Mouse (Mus musculus) forebrain, postnatal 0 days (tissue): ENCODE measurements around the gene Sorcs2. TPM values are rescaled to one million over a fixed set of nuclear protein-coding genes. Genes with fewer than 3 reads are reported as not detected.

Experiments used
- ATAC-seq: fragments of 200-750 bp; cut with Nextera tagmentation; 2 replicates; pipeline ENCODE4 v1.8.0; 2017; ENCODE audit warnings: mild to moderate bottlenecking, moderate library complexity
- DNase-seq: peaks from one replicate; pipeline ENCODE4 v3.0.0-alpha.2; 2015
- H3K27ac ChIP-seq: fragments of 300-500 bp; sonication (generic); 2 replicates; pipeline ENCODE4 v1.5.1; 2014; ENCODE audit warnings: low read depth, mild to moderate bottlenecking, antibody characterized with exemption, low read length, moderate library complexity, mixed read lengths
- H3K27me3 ChIP-seq: fragments of 300-500 bp; sonication (generic); 2 replicates; pipeline ENCODE4 v1.6.1; 2014; ENCODE audit warnings: mild to moderate bottlenecking, low read length, mixed read lengths; ENCODE audit not compliant: insufficient read depth
- H3K36me3 ChIP-seq: fragments of 300-500 bp; sonication (generic); 2 replicates; pipeline ENCODE4 v1.6.1; 2014; ENCODE audit warnings: mild to moderate bottlenecking, moderate library complexity; ENCODE audit not compliant: insufficient read depth
- H3K4me1 ChIP-seq: fragments of 300-500 bp; sonication (generic); 2 replicates; pipeline ENCODE4 v1.6.1; 2014; ENCODE audit warnings: antibody characterized with exemption; ENCODE audit not compliant: insufficient read depth
- H3K4me2 ChIP-seq: fragments of 300-500 bp; sonication (generic); 2 replicates; pipeline ENCODE4 v1.6.1; 2014; ENCODE audit warnings: low read depth, mild to moderate bottlenecking, moderate library complexity
- H3K4me3 ChIP-seq: fragments of 300-500 bp; sonication (generic); 2 replicates; pipeline ENCODE4 v1.5.1; 2014; ENCODE audit warnings: low read depth, low read length, mixed read lengths
- H3K9ac ChIP-seq: fragments of 300-500 bp; sonication (generic); 2 replicates; pipeline ENCODE4 v1.6.1; 2014; ENCODE audit warnings: mild to moderate bottlenecking
- H3K9me3 ChIP-seq: fragments of 300-500 bp; sonication (generic); 2 replicates; pipeline ENCODE4 v1.6.1; 2016; ENCODE audit warnings: low read length
- CTCF ChIP-seq: sonication (generic); IDR thresholded peaks from 2 replicates; pipeline ENCODE4 v1.5.1; 2016; ENCODE audit warnings: antibody characterized with exemption, control low read depth, low read depth
- WGBS: fragments of 180-500 bp; shearing (Covaris S2); extraction: QIAGEN DNeasy Blood & Tissue Kit; methylation state at CpG from one replicate; pipeline ENCODE4 v1.1.7; 2014; 5-methylcytosine and 5-hydroxymethylcytosine counted together
- polyA plus RNA-seq: library from polyadenylated mRNA; unstranded; fragments of >200 nt; fragmentation: Nextera tagmentation; extraction: Ambion mirVana; gene quantifications from 2 replicates; pipeline ENCODE4 v1.2.1, GENCODE M21; 2015
- total RNA-seq: library from RNA; depleted of rRNA; stranded (reverse); fragments of >200 nt; gene quantifications from 2 replicates; pipeline ENCODE4 v1.2.3, GENCODE M21; 2014

Sorcs2 gene
- total and polyA plus RNA-seq, 2 experiments from 2014 or later: 10.0 to 29.8 TPM

DNA sequence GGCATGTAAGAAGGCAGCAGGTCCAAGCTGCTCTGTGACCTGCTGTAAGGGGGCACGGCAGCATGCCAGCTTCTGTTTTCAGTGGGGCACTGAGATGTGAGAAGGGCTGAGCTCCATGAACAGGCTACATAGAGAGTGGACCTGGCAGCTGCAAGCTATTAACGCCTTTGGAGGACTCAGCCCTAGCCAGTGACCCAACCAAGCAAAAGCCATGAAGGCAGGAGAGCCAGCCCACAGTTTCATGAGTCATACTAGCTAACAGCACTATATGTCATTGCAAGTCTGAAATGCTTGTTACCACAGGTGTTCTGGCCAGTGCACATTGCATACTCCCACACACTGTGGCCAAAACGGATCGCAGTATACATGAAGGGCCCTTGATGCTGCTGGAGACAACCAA lies 41.3 kb downstream of the Sorcs2 start:
- no peak overlapping the region for H3K4me2 ChIP-seq
- ATAC-seq (no peak), DNase-seq (no peak)
- H3K36me3 ChIP-seq: no peaks in the 10 kb centered on the region
- H3K9me3 ChIP-seq: no peaks in the 10 kb centered on the region
- no peaks in the 10 kb centered on the region for H3K4me1 ChIP-seq
- WGBS: 92% methylated on average over 4 of the region's 4 CpGs
- H3K27ac ChIP-seq: no peak overlapping the region
- TF ChIP-seq CTCF: no peak
- no peak overlapping the region for H3K4me3 ChIP-seq
- no peaks in the 10 kb centered on the region for H3K27me3 ChIP-seq
- no peak overlapping the region for H3K9ac ChIP-seq

DNA sequence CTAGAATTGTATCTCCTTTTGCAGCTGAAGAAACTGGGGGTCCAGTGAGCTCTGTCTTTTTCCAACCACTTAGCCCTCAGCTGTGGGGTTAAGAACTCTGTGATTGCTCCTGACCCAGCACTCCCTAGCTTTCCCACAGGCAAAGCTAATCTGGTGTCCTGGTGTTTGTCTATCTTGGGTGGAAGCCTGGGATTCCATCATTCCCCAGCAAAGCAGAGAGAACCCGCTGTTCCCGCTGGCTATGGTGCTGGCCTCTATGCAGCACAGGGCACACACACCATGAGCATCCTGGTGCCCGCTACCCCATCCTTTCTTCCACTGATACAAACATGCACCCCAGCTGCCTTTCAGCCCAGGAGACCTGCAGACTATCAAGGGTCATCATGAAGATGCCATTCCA lies 42.3 kb downstream of the Sorcs2 start:
- no peak for DNase-seq
- Histone ChIP-seq H3K36me3 (no peaks in the 10 kb centered on the region), H3K4me3 (no peak overlapping the region), H3K4me2 (no peak overlapping the region), H3K27me3 (no peaks in the 10 kb centered on the region), H3K27ac (no peak overlapping the region), H3K9me3 (no peaks in the 10 kb centered on the region), H3K4me1 (no peaks in the 10 kb centered on the region), H3K9ac (no peak overlapping the region)
- no peak for ATAC-seq
- WGBS: 91% methylated on average over 3 of the region's 3 CpGs
- no peak for TF ChIP-seq CTCF

DNA sequence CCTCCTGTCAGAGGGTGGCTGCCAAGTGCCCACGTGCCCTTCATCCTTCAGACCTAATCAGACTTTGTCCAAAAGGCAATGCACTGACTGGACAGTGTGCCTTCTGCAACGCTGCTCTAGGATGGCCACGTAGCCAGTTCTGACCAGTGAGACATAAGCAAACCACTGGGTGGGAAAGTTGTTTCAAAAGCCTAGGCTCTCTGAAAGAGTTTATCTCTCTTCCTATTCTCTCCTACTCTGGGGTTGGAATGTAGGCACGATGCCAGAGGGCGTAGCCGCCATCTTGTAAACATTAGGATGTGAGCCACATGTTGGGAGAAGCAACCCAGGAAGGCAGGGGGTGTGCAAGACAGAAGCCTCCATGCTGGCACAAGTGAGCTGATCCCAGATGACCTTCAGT lies 44.3 kb downstream of the Sorcs2 start:
- ATAC-seq (no peak), DNase-seq (no peak)
- no peaks in the 10 kb centered on the region for H3K36me3 ChIP-seq
- no peak for TF ChIP-seq CTCF
- 0 out of 2 replicates have a peak, but pooled peaks cover under 1% of the 10 kb centered on the region for H3K4me1 ChIP-seq
- no peaks in the 10 kb centered on the region for H3K9me3 ChIP-seq
- WGBS: 91% methylated on average over 6 of the region's 6 CpGs
- no peak overlapping the region for H3K4me2 ChIP-seq
- no peak overlapping the region for H3K4me3 ChIP-seq
- H3K27me3 ChIP-seq: no peaks in the 10 kb centered on the region
- H3K27ac ChIP-seq: no peak overlapping the region
- no peak overlapping the region for H3K9ac ChIP-seq

DNA sequence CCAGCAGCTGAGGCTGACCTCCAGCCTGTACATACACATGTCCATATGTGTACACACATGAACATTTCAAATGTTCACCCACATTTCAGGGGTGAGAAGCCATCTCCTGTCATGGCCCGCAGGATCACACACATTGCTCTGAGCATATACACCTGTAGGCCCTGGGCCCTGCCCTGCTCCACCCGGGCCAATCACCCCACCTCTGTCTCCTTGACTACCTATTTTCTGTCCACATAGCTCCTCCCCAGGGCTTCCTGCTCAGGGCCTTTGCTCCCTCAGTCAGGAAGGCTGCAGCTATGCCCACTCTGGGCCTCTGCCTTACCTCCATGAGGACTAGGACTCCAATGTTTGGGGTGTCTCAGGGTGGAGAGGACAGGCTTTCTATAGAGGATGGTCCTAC lies 44.7 kb downstream of the Sorcs2 start:
- 100% methylated on average over 2 of the region's 2 CpGs for WGBS

DNA sequence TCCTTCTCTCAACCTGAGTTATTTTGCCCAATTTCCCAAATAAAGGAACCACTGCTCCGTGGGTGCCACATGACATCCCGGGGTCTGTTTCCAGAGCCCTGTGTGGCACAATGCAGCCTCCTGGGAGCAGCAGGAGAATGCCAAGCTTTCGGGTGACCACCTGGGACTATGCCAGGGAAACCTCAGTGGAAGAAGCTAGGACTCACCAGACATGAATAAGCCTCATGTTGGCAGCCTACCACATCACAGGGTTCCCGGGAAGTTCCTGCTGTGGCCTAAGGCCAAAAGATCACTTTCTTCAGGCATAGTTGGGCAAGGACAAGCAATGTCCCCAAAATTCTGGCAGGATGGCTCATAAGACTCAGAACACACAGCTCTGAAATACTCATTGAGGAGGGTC lies 51.2 kb downstream of the Sorcs2 start:
- no peaks in the 10 kb centered on the region for H3K36me3 ChIP-seq
- no peaks in the 10 kb centered on the region for H3K27me3 ChIP-seq
- no peak overlapping the region for H3K9ac ChIP-seq
- H3K9me3 ChIP-seq: no peaks in the 10 kb centered on the region
- H3K4me1 ChIP-seq: 0 out of 2 replicates have a peak, but pooled peaks cover 7% of the 10 kb centered on the region
- H3K4me2 ChIP-seq: no peak overlapping the region
- peak; percentile 18; the same call in 1 of the 2 replicates for ATAC-seq
- H3K4me3 ChIP-seq: no peak overlapping the region
- no peak for DNase-seq
- WGBS: 54% methylated on average over 4 of the region's 4 CpGs
- H3K27ac ChIP-seq: no peak overlapping the region
- TF ChIP-seq CTCF: no peak

More for the DNA sequence above, 44.7 kb downstream of the Sorcs2 start:
- Histone ChIP-seq H3K9ac (no peak overlapping the region), H3K4me3 (no peak overlapping the region), H3K36me3 (no peaks in the 10 kb centered on the region), H3K9me3 (no peaks in the 10 kb centered on the region), H3K27me3 (no peaks in the 10 kb centered on the region), H3K4me2 (no peak overlapping the region), H3K27ac (no peak overlapping the region), H3K4me1 (0 out of 2 replicates have a peak, but pooled peaks cover 6% of the 10 kb centered on the region)
- no peak for DNase-seq
- no peak for TF ChIP-seq CTCF
- no peak for ATAC-seq

DNA sequence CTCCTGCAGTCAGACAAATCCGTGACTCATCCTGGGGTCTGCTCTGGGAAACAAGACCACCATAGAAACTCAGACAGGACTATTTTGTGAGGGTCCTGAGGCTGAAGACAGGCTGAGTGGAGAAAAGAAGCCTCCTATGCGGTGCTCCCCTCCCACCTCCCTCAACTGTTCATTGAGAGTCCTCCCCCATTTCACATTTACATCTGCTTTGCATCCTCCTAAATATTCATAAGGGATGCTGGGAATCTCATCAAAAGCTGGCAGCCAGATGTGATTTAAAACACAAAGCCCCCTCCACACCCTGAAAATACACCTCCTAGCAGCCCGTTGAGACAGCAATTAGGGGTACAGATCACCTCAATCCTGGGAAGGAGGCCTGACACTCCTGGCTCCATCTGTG lies 58.7 kb downstream of the Sorcs2 start:
- Histone ChIP-seq H3K9me3 (no peaks in the 10 kb centered on the region), H3K36me3 (no peaks in the 10 kb centered on the region), H3K4me3 (no peak overlapping the region), H3K4me1 (0 out of 2 replicates have a peak, but pooled peaks cover 4% of the 10 kb centered on the region), H3K4me2 (no peak overlapping the region), H3K27ac (peak overlapping the region; percentile 45; the same call in 1 of the 2 replicates), H3K9ac (no peak overlapping the region), H3K27me3 (no peaks in the 10 kb centered on the region)
- no peak for TF ChIP-seq CTCF
- no peak for DNase-seq
- 21% methylated on average over 3 of the region's 3 CpGs for WGBS
- ATAC-seq: peak; percentile 53; the same call in 1 of the 2 replicates

DNA sequence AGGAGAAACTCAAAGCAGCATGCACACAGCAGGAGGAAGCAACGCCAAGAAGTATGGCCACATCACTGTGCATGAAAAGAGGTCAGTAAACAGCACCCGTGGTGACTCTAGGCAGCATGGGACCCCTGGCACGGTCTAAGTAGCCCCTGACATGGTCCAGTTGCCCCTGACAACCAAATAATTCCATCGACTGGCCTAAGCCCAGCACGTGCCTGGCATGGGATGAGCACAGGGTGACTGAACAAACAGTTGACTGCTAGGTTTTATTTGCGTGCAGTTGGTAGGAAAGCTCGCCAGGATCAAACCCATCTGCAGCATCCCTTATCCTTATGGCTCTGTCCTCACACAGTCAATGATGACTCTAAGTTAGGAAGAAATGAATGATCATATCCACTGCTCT lies 61.7 kb downstream of the Sorcs2 start:
- TF ChIP-seq CTCF: no peak
- no peak overlapping the region for H3K4me3 ChIP-seq
- DNase-seq (peak; percentile 43), ATAC-seq (peak; percentile 64)
- no peaks in the 10 kb centered on the region for H3K9me3 ChIP-seq
- H3K36me3 ChIP-seq: no peaks in the 10 kb centered on the region
- H3K9ac ChIP-seq: no peak overlapping the region
- no peaks in the 10 kb centered on the region for H3K27me3 ChIP-seq
- H3K27ac ChIP-seq: no peak overlapping the region
- H3K4me1 ChIP-seq: 0 out of 2 replicates have a peak, but pooled peaks cover 4% of the 10 kb centered on the region
- H3K4me2 ChIP-seq: no peak overlapping the region
- 58% methylated on average over 7 of the region's 7 CpGs for WGBS
